Mouse (Mus musculus) mature B cell (primary cell): ENCODE data around the gene Gm11060.

ENCODE experiments used
- in situ Hi-C: fragments of 300-500 bp; cut with MboI; formaldehyde crosslinking; loops from 2 replicates; pipeline ENCODE4 v1.14.3; 2019

The Gm11060 gene

DNA sequence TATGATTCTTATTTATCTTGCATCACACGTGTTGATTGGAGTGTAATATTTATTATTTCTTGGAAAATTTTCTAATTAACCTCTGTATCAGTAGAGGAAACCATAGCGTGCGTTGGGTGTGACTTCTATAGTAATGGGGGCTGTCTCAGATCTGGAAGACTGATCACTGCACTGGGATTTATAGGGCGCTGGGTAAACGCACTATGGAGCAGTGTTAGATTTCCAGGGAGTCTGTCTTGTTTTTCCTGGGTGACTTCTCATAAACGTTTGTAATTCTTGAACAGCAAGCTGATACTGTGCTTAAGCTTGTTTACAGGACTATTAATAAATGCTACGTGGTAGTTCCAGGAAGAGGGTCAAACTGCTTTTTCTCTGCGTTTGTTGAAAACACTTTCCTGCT is 25.9 kb downstream of the Gm11060 start:
- in situ Hi-C loops, result no loop called here

DNA sequence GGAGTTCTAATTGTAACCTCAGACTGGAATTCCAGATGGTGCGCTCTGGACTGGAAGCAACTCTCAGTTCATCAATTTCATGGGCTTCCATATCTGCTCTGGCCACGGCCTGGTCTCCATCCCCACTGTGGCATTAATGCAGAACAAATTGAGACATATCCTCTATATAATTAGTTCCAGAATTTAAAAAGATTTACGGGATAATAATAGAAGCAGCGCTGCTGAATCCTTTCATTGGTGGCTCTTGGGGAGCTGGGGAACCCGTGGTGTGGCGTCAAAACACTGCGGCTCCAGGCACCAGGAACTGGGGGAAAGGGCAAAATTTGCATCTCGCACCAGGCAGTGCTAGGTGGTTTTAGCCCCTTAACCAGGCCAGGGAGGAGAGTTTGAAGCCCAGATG is 30.4 kb downstream of the Gm11060 start:
- in situ Hi-C loops, result no loop called here

DNA sequence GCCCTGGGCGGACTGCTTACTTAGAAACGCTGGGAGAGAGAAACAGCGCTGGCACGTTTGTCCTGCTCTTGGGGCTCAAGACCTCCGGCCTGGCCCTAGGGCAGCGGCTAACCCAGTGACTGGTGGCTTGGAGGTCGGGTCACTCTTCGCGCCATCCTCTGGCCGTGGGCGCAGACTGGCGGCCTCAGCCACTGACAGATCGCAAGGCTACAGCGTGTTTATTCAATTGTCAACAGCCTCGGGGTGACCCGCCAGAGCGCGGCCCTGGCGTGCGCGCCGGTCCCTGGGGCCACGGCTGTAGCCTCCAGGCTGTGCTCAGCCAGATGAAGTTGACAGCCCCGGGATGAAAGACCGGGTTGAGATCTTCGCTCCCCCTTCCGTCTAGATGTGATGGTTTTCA is 31.1 kb downstream of the Gm11060 start:
- in situ Hi-C loops, result no loop called here

DNA sequence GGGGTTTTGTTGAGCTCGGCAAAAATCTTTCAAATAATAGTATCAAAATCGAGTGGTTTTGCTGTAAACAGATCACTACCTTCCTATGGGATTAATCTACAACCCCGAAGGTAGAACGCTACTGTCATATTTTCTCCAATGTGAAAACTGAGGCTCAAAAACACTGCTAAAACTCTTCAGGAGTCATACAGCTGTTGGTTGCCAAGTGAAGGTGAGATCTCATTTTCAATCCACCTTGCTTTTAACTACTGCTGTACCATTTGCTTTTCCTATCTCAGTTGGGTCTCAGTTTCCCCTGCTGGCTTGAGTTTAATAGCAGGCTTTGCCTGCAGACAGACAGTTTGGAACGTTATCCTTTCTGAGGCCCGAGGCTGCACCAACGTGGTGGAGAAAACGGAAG is 31.6 kb downstream of the Gm11060 start:
- in situ Hi-C loops, result no loop called here

- in situ Hi-C loops, result no loop called here
Measured at GRCm38 (mm10) chr2:105123881-105124280, 32.1 kb downstream of the Gm11060 start.

GRCm38 (mm10) chr2:105124391-105124790 is 32.6 kb downstream of the Gm11060 start:
- in situ Hi-C loops, result no loop called here

- in situ Hi-C loops, result no loop called here
Measured at GRCm38 (mm10) chr2:105125205-105125604, 33.4 kb downstream of the Gm11060 start.

GRCm38 (mm10) chr2:105125641-105126040 is 33.8 kb downstream of the Gm11060 start:
- in situ Hi-C loops, result no loop called here

DNA sequence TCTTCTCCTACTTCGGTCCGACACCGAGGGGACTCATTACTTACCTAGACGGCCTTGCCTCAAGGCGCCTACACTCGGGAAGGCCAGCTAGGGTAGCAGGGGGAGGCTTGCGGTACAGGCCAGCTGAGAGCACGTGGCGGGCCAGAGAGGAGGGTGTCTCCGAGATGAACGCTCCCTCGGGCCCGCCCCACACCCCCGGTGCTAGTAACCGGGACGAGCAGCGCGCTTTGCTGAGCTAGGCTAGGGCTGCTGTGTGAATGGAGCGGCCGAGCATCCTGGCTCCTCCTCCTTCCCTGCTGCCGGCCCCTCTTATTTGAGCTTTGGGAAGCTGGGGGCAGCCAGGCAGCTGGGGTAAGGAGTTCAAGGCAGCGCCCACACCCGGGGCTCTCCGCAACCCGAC is 34.5 kb downstream of the Gm11060 start, which contains the start of gene Wt1:
Wt1 (plus strand) TSS at position 251 of the 400 bp plus-strand sequence.
- in situ Hi-C loops, result no loop called here

DNA sequence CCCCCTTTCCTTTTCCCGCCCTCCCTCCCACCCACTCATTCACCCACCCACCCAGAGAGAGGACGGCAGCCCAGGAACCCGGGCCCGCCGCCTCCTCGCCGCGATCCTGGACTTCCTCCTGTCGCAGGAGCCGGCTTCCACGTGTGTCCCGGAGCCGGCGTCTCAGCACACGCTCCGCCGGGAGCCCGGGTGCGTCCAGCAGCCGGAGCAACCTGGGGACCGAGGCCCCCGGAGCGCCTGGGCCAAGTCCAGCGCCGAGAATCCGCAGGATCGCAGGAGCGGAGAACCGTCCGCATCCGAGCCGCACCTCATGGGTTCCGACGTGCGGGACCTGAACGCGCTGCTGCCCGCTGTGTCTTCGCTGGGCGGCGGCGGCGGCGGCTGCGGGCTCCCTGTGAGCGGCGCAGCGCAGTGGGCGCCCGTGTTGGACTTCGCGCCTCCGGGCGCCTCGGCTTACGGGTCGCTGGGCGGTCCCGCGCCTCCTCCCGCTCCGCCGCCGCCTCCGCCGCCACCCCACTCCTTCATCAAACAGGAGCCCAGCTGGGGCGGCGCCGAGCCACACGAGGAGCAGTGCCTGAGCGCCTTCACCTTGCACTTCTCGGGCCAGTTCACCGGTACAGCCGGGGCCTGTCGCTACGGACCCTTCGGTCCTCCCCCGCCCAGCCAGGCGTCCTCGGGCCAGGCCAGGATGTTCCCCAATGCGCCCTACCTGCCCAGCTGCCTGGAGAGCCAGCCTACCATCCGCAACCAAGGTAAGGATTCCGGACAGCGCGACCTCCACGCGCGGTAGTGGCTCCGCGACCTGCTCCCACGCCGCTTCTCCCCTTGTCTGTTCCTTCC is 35.1 kb downstream of the Gm11060 start:
- in situ Hi-C loops, result no loop called here

DNA sequence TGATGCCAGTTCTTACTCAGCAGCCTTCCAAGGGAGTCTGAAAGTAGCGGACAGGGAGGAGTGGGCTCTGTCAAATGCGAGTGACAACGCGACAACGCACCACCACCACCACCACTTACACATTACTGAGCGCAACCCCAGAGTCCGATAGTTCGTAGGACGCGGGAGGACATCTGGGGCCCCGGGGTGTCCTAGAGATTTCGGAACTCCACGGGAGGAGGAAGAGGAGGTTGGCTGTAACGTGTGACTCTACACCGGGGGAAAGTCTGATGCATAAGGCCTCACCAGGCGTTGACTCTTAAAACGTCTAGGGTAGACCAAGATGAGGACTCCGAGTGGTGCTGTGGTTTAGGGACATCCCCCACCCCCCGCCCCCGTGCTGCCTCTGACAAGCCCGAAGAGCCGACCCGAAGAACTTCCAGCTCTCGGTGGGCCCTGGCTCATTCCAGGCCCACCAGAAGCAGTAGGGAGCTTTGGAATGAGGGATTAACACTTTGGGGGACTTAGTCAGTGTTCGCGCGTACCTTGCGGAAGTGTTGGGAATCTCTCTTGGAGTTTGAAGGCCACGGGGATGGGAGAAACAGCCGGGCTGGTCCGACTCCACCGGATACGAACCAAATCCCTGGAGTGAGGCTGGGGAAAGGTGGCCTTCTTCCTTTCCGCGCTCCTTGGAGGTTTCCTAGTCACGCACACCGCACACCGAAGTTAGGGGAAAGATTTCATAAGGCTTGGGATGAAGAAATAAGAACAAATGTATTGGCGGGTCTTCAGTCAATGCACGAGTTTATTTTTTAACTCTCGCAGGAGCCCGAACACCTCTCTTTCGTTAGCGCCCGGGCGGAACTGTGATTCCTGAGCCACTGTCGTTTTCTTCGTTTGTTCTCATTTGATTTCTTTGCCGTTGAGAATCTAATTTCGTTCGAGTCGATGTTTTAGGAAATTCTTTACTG is 36.0 kb downstream of the Gm11060 start:
- in situ Hi-C loops, result no loop called here

DNA sequence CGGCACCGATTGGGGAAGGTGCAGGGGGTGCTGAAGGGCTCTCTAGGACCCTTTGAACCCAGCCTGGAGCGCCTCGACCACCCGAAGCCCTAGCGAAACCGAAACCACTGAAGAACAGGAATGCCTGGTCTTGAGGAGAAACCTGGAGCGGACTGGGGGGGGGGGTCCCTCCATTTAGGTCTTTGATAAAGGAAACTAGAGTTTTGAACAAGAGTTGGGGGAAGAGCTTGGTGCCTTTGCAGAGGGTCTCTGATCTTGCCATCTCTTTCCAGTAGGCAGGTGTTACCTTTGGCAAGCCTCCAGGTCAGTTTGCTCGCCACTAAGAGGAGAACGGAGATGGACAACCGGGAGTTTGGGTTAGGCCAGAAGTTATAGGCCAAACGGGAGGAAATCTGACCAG is 36.7 kb downstream of the Gm11060 start:
- in situ Hi-C loops, result no loop called here

DNA sequence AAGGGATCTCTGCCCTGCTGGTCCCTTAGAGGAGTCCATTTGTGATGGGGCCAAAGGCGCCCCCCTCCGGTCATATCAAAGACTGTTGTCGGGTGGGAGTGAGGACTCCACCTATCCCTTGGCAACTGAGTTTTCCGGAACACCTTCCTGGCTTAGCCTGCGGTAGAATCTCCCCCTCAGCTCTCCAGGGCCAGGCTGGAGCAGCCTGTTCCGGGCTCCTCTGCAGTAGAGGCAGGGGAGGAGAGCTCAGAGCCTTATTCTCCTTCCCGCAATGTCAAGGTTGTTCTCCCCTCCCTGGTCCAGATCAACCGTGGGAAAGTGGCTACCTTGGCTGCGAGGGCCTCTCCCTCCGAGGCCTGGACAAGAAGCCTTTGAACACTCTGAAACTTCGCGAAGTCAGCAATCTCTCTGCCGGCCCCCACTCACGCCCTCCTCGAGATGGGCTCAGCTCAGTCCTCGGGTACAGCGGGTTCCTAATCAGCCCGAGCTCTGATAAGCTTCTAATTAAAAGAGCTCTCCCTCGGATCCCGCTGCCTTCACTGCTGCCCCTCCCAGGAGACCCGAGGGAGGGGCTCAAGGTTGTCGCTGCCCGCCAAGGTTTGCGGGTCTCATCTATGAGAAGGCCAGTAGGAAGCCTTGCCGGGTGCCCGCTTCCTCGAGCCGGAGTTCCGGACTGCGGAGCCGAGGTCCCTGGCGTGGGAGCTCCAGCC is 38.7 kb downstream of the Gm11060 start:
- in situ Hi-C loops, result no loop called here

- in situ Hi-C loops, result no loop called here
Measured at GRCm38 (mm10) chr2:105131061-105131810, 39.4 kb downstream of the Gm11060 start.

GRCm38 (mm10) chr2:105131811-105132100 is 39.9 kb downstream of the Gm11060 start:
- in situ Hi-C loops, result no loop called here

GRCm38 (mm10) chr2:105132300-105132699 is 40.5 kb downstream of the Gm11060 start:
- in situ Hi-C loops, result no loop called here

GRCm38 (mm10) chr2:105132933-105133795 is 41.3 kb downstream of the Gm11060 start:
- in situ Hi-C loops, result no loop called here

GRCm38 (mm10) chr2:105134296-105134695 is 42.5 kb downstream of the Gm11060 start:
- in situ Hi-C loops, result no loop called here

GRCm38 (mm10) chr2:105139471-105139870 is 47.7 kb downstream of the Gm11060 start:
- in situ Hi-C loops, result no loop called here

DNA sequence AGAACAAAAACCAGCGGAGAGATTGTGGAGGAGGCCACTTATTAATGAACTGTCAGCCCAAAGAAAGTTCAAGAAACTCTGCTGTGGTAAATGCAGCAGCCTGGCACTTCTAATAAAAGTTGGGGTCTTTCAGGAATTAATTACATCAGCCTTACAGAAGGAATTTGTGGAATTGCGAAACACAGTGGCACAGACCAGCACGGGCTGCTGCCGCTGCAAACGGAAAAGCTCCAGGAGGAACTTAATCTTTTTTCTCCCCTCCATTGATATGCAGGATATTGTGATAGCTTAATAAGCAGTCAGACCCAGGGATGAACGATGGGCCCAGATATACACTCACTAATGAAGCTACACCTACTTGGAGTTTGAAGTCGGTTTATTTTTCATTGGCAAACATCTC is 49.6 kb downstream of the Gm11060 start:
- in situ Hi-C loops, result no loop called here
